Mouse (Mus musculus): ENCODE data around the gene Alkbh5. TPM values are rescaled to one million over a fixed set of nuclear protein-coding genes. Genes with fewer than 3 reads are reported as not detected.

Gene Alkbh5
- 35.1 and 37.8 TPM in 2 replicates for polyA plus RNA-seq (2016; fragmentation: Nextera tagmentation; extraction: Ambion mirVana)

DNA sequence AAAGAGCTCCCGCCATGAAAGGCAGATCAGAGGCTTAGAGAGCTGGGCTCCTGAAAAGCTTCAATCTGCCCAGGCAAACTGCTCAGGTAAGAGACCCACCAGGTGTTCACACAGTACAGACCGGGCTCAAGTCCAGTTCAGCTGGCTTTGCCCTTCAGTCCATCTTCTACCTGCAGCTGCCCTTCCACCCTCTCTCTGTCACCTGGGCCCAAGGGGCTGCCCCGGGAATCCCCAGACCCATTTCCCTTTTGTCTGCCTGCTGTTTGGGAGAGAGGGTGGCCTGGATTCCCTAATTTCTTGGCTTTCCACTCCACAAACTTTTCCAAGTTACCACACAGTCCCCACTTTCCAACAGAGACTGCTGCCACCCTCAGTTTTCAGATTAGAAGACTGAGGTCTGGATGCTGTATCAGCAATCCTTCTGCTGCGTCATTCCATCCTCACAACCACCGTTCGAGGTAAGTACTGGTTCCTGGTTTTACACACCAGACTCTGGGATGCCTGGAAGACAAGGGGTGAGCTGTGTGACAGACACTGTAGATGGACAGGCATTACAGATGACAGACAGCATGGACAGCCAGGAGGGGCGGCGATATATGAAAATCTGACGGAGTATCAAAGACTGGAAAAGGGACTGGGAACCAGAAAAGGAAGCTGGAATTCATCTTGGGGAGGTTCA is at the start of gene Alkbh5:
Gene Alkbh5 (plus strand): TSS at position 202 of the 679 bp plus-strand sequence.
- 16% methylated on average over 9 of the region's 9 CpGs for WGBS
- H3K4me2 ChIP-seq (replicated peaks): peak within 1 kb of the TSS; percentile 93
- peaks cover 29% of the 10 kb centered on the region for H3K4me1 ChIP-seq
- H3K9ac ChIP-seq: peak within 1 kb of the TSS; percentile 93
- H3K4me3 ChIP-seq: peak within 1 kb of the TSS; percentile 97
- no peaks in the 10 kb centered on the region for H3K9me3 ChIP-seq (replicated peaks)
- H3K27ac ChIP-seq: peak within 1 kb of the TSS; percentile 100
- no peaks in the 10 kb centered on the region for H3K36me3 ChIP-seq
- H3K27me3 ChIP-seq: no peaks in the 10 kb centered on the region
- no peak for ATAC-seq (ENCODE audit: low FRiP score)

DNA sequence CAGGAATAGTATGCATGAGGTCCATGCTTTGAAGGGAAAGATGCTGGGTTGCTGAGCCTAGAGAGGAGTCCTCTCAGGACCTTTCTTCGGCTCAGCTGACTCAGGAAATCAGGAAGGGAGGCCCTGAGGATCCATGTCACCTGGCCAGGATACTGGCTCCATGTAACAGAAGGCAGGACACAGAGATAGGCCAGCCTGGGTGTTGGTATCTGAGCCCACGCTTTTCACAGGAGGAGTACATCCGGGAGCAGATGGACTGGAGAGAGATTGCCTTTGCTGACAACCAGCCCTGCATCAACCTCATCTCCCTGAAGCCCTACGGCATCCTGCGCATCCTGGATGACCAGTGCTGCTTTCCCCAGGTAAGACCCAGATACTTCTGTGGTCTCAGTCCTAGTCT is 43.5 kb upstream of the Alkbh5 start:
- H3K27ac ChIP-seq: no peak overlapping the region
- no peak for ATAC-seq (ENCODE audit: low FRiP score)
- H3K9me3 ChIP-seq (replicated peaks): no peaks in the 10 kb centered on the region
- H3K4me1 ChIP-seq: no peaks in the 10 kb centered on the region
- H3K36me3 ChIP-seq: no peaks in the 10 kb centered on the region
- no peak overlapping the region for H3K9ac ChIP-seq
- no peaks in the 10 kb centered on the region for H3K27me3 ChIP-seq
- no peak overlapping the region for H3K4me3 ChIP-seq
- no peak overlapping the region for H3K4me2 ChIP-seq (replicated peaks)
- 92% methylated on average over 5 of the region's 5 CpGs for WGBS

DNA sequence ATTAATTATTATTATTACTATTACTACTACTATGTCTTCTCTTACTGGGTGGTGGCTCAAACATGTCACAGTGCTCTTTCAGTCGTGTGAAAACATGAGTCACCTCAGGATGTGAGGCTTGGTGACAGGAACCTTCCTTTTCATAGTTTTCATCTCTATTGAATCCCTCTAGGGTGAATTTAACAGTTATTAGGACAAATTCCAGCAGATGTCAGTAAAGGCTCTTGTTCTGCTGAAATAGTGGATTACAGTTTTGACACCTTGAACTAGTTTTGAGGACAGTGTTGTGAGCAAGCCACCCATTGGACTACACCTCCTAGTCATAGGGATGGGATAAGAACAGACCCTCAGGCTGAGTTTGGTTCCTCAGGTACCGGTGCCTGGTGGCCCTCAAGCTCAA is 40.5 kb upstream of the Alkbh5 start:
- no peak overlapping the region for H3K27ac ChIP-seq
- H3K4me1 ChIP-seq: no peaks in the 10 kb centered on the region
- no peaks in the 10 kb centered on the region for H3K27me3 ChIP-seq
- H3K9me3 ChIP-seq (replicated peaks): no peaks in the 10 kb centered on the region
- H3K4me3 ChIP-seq: no peak overlapping the region
- H3K4me2 ChIP-seq (replicated peaks): no peak overlapping the region
- WGBS: 70% methylated on average over 2 of the region's 2 CpGs
- no peak for ATAC-seq (ENCODE audit: low FRiP score)
- no peak overlapping the region for H3K9ac ChIP-seq
- no peaks in the 10 kb centered on the region for H3K36me3 ChIP-seq

DNA sequence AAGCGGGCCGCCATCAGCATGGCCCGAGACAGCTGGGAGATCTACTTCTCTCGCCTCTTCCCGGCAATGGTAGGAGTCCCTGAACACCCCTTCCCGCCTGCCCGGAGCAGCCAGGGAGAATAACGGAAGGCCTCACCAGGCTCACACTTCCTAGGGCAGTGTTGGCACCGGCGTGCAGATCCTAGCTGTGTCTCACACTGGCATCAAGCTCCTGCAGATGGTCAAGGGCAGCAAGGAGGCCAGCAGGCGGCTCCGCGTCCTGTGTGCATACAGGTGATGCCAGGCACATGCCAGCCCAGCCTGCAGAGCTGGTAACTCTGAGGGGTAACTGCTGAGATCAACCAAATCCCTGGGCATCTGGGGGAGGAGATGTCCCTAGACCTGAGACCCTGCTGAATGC is 28.9 kb upstream of the Alkbh5 start:
- Histone ChIP-seq H3K4me2 (replicated peaks) (no peak overlapping the region), H3K9me3 (replicated peaks) (no peaks in the 10 kb centered on the region), H3K27ac (no peak overlapping the region), H3K4me1 (peaks cover 13% of the 10 kb centered on the region), H3K4me3 (no peak overlapping the region), H3K9ac (no peak overlapping the region), H3K27me3 (peaks cover 38% of the 10 kb centered on the region), H3K36me3 (no peaks in the 10 kb centered on the region)
- no peak for ATAC-seq (ENCODE audit: low FRiP score)
- 85% methylated on average over 13 of the region's 13 CpGs for WGBS

DNA sequence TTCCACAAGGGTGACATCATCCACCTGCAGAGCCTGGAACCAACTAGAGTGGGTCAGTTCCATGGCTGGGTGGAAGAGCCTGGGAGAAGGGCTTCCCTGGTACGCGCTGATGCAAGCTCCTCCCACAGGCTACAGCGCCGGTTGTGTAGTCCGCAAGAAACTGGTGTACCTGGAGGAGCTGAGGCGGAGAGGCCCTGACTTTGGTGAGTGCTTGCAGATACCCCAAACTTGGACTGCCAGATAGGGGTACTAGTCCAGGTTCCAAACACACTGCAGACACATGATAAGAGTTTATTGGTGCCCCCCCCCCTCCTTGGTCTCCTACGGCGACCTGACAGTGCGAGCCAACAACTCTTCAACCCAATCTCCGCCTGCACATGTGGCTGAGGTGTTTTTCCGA is 27.2 kb upstream of the Alkbh5 start:
- Histone ChIP-seq H3K36me3 (no peaks in the 10 kb centered on the region), H3K4me1 (peaks cover 13% of the 10 kb centered on the region), H3K4me2 (replicated peaks) (peak overlapping the region; percentile 63), H3K9ac (peak overlapping the region; percentile 51), H3K4me3 (peak overlapping the region; percentile 37), H3K27me3 (peaks cover 38% of the 10 kb centered on the region), H3K9me3 (replicated peaks) (no peaks in the 10 kb centered on the region), H3K27ac (no peak overlapping the region)
- no peak for ATAC-seq (ENCODE audit: low FRiP score)
- 4% methylated on average over 11 of the region's 11 CpGs for WGBS

DNA sequence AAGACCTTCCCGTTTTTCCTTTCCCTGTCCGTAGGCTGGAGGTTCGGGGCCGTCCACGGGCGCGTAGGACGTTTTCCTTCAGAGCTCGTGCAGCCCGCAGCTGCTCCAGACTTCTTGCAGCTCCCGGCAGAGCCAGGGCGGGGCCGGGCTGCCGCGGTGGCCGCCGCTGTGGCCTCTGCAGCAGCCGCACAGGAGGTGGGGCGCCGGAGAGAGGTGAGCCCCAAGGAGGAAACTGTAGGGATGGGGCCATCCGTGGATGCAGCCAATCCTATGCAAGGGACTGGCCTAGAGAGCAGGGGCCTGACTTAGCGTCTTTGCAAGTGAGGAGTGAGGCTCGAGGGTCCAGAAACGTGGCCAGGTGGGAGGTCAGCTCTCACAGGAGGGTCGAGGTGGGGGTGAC is 26.7 kb upstream of the Alkbh5 start:
- Histone ChIP-seq H3K9me3 (replicated peaks) (no peaks in the 10 kb centered on the region), H3K27ac (no peak overlapping the region), H3K27me3 (peaks cover 38% of the 10 kb centered on the region), H3K4me1 (peaks cover 13% of the 10 kb centered on the region), H3K4me2 (replicated peaks) (peak overlapping the region; percentile 63), H3K9ac (peak overlapping the region; percentile 51), H3K4me3 (peak overlapping the region; percentile 37), H3K36me3 (no peaks in the 10 kb centered on the region)
- no peak for ATAC-seq (ENCODE audit: low FRiP score)
- 1% methylated on average over 25 of the region's 25 CpGs for WGBS

DNA sequence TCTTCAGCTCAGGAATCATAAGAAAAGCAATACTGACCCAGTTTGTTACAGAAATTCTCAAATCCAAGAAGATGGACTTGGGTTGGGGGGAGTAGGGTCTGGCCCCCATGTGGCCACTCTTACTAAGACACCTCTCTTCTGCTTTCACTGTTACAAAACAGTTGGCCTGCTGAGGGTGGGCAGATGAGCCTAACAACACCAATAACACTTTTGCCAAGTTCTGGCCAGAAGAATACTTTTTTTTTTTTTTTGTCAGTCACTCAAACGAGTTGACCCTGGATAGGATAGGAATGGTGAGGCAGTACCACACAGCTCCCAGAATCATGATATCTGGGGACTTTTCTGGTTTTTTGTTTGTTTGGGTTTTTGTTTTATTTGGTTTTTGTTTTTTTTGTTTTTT is 24.3 kb upstream of the Alkbh5 start:
- no peak overlapping the region for H3K9ac ChIP-seq
- H3K27me3 ChIP-seq: peaks cover 38% of the 10 kb centered on the region
- 94% methylated on average over 1 of the region's 1 CpGs for WGBS
- no peak overlapping the region for H3K4me2 ChIP-seq (replicated peaks)
- no peak for ATAC-seq (ENCODE audit: low FRiP score)
- no peaks in the 10 kb centered on the region for H3K9me3 ChIP-seq (replicated peaks)
- no peak overlapping the region for H3K27ac ChIP-seq
- peaks cover 13% of the 10 kb centered on the region for H3K4me1 ChIP-seq
- no peaks in the 10 kb centered on the region for H3K36me3 ChIP-seq
- H3K4me3 ChIP-seq: no peak overlapping the region

DNA sequence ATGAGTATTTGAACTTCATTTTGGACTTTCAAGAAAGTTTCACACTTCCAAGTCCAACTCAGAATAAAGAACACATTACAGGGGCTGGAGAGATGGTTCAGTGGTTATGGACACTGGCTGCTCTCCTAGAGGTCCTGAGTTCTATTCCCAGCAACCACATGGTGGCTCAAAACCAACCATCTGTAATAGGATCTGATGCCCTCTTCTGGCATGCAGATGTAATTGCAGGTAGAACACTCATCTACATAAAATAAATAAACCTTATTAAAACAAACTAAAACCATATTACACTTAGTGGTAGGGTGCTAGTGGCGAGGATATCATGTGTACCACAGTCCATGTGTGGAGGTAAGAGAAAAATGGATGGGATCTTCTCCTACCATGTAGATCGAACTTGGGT is 23.7 kb upstream of the Alkbh5 start:
- WGBS: 75% methylated on average over 2 of the region's 2 CpGs
- no peak for ATAC-seq (ENCODE audit: low FRiP score)

DNA sequence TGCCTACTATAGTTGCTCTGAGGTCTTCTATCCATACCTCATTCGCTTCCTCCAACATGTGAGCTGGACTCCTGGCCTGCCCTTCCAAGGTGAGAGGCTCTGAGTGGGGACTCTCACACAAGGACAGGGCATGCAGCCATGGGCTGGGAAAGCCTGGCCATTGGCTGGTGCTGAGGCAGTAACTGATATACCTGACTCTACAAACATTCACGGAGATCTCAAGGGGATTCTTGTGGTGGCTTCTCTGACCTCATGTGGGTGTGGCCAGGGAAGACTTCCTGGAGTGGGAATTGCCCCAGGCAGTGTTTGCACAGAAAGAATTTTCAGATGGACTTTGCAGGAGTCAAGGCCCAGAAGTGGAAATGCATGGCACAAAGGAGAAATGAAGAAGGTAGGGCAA is 21.2 kb upstream of the Alkbh5 start:
- Histone ChIP-seq H3K9ac (no peak overlapping the region), H3K4me3 (no peak overlapping the region), H3K4me1 (no peaks in the 10 kb centered on the region), H3K27me3 (peaks cover 13% of the 10 kb centered on the region), H3K9me3 (replicated peaks) (no peaks in the 10 kb centered on the region), H3K4me2 (replicated peaks) (no peak overlapping the region), H3K36me3 (no peaks in the 10 kb centered on the region), H3K27ac (no peak overlapping the region)
- 70% methylated on average over 2 of the region's 2 CpGs for WGBS
- ATAC-seq (ENCODE audit: low FRiP score): no peak

More for the DNA sequence above, 23.7 kb upstream of the Alkbh5 start:
- Histone ChIP-seq H3K27ac (no peak overlapping the region), H3K4me2 (replicated peaks) (no peak overlapping the region), H3K4me1 (peaks cover 13% of the 10 kb centered on the region), H3K9me3 (replicated peaks) (no peaks in the 10 kb centered on the region), H3K4me3 (no peak overlapping the region), H3K9ac (no peak overlapping the region), H3K27me3 (peaks cover 34% of the 10 kb centered on the region), H3K36me3 (no peaks in the 10 kb centered on the region)

DNA sequence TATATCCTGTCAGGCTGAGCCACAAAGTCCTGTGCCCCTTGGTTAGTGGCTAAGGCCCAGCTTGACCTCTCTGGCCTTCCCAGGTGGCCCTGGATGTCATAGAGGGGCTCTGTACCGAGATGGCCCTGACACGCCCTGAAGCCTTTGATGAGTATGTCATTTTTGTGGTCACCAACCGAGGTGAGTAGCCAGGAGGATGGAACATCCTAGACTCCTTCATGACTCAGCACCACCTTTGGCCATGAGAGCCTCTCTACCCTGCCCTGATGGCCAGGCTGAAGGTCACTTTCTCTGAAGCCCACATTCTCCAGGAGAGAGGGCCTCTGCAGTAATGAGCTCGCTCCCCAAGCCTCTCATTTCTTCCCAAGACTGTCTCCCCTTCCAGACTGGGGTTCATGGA is 17.9 kb upstream of the Alkbh5 start:
- no peak overlapping the region for H3K4me3 ChIP-seq
- no peaks in the 10 kb centered on the region for H3K27me3 ChIP-seq
- WGBS: 86% methylated on average over 4 of the region's 4 CpGs
- no peak overlapping the region for H3K9ac ChIP-seq
- H3K36me3 ChIP-seq: no peaks in the 10 kb centered on the region
- no peaks in the 10 kb centered on the region for H3K9me3 ChIP-seq (replicated peaks)
- no peak for ATAC-seq (ENCODE audit: low FRiP score)
- H3K4me1 ChIP-seq: no peaks in the 10 kb centered on the region
- H3K4me2 ChIP-seq (replicated peaks): no peak overlapping the region
- H3K27ac ChIP-seq: no peak overlapping the region

DNA sequence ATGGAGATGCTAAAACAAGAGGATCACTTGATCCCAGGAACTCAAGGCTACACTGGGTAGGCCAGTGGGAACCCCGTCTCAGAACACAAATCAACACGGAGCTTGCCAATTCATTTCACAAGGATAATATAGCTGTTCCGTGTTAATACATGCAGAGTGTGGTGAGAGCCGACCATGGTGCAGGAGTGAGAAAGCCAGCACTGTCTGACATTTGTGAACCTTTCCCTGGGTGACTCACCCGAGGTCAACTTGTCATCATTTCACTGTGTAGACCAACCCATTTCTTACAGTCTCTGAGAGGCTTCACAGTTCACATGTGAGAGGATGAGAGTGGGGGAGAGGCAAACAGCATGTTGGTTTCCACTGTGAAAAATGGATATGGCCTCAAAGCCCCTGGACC is 14.2 kb upstream of the Alkbh5 start:
- no peak for ATAC-seq (ENCODE audit: low FRiP score)
- Histone ChIP-seq H3K36me3 (no peaks in the 10 kb centered on the region), H3K9ac (no peak overlapping the region), H3K27ac (no peak overlapping the region), H3K4me2 (replicated peaks) (no peak overlapping the region), H3K27me3 (no peaks in the 10 kb centered on the region), H3K4me1 (no peaks in the 10 kb centered on the region), H3K9me3 (replicated peaks) (no peaks in the 10 kb centered on the region), H3K4me3 (no peak overlapping the region)
- WGBS: 85% methylated on average over 5 of the region's 5 CpGs

DNA sequence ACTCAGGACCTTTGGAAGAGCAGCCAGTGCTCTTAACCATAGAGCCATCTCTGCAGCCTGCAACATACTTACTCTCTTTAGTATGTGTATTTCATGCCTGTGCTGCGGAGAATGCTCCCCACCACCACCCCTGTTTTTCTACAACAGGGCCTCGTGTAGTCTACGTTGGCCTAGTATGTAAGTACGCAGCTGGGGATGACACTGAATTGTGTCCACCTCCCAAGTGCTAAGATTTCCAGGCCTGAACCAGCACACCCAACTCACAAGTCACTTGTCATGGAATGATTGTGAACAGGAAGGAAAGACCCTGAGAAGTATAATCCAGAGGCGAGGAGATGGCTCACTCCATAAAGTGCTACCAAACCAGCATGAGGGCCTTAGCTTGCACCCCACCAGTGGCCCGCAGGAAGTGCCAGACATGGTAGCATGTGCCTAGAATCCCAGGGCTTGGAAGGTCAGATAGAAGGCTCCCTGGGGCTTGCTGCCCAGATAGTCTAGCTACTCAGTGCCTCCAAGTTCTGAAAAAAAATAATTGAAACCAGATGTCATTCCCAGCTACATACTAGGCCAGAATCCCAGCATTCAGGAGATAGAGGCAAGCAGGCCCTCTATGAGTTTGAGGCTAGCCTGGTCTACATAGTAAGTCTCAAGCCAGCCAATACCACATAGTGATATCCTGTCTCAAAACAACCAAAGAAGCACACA is 13.4 kb upstream of the Alkbh5 start:
- no peaks in the 10 kb centered on the region for H3K36me3 ChIP-seq
- 81% methylated on average over 6 of the region's 6 CpGs for WGBS
- H3K4me1 ChIP-seq: no peaks in the 10 kb centered on the region
- no peaks in the 10 kb centered on the region for H3K9me3 ChIP-seq (replicated peaks)
- H3K9ac ChIP-seq: no peak overlapping the region
- no peak overlapping the region for H3K27ac ChIP-seq
- no peak overlapping the region for H3K4me3 ChIP-seq
- no peak for ATAC-seq (ENCODE audit: low FRiP score)
- no peak overlapping the region for H3K4me2 ChIP-seq (replicated peaks)
- no peaks in the 10 kb centered on the region for H3K27me3 ChIP-seq

DNA sequence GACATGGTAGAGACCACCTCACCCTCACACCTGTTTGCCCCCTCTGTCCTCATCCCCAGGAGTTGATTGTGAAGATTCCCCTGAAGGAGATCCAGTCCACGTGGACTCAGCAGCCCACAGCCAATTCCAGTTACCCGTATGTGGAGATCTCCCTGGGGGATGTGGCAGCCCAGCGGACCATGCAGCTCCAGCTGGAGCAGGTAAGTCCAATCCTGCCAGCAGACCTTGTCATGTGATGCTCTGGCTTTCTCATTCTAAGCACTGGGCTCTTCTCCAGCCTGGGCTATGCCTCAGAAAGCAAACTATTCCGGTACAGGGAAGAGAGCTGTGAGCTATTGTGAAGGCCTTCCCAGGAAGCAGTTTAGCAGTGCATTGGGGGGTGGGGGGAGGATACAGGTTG is 9.7 kb upstream of the Alkbh5 start:
- ATAC-seq (ENCODE audit: low FRiP score): no peak
- H3K36me3 ChIP-seq: no peaks in the 10 kb centered on the region
- no peak overlapping the region for H3K27ac ChIP-seq
- H3K4me3 ChIP-seq: no peak overlapping the region
- H3K27me3 ChIP-seq: no peaks in the 10 kb centered on the region
- no peaks in the 10 kb centered on the region for H3K4me1 ChIP-seq
- H3K4me2 ChIP-seq (replicated peaks): no peak overlapping the region
- H3K9ac ChIP-seq: no peak overlapping the region
- no peaks in the 10 kb centered on the region for H3K9me3 ChIP-seq (replicated peaks)
- WGBS: 70% methylated on average over 4 of the region's 4 CpGs

Data from hindbrain, embryonic 12.5 days (tissue).